Mouse (Mus musculus): ENCODE measurements around the gene Ptpn18. TPM values are rescaled to one million over a fixed set of nuclear protein-coding genes. Genes with fewer than 3 reads are reported as not detected.
A peak's percentile ranks its signal among the peaks of the same experiment; 100 is the strongest.

The Ptpn18 gene
- 43.2 and 44.0 TPM in 2 replicates for polyA plus RNA-seq (2015; fragmentation: Nextera tagmentation; extraction: Ambion mirVana)

- Histone ChIP-seq H3K27ac (ENCODE audit: low read length) (peak within 1 kb of the TSS; percentile 76), H3K9ac (ENCODE audit: low read length) (peak within 1 kb of the TSS; percentile 64), H3K4me3 (ENCODE audit: low read length) (peak within 1 kb of the TSS; percentile 57), H3K4me1 (replicated peaks; ENCODE audit: control insufficient read depth, insufficient read depth, low read length) (no peaks in the 10 kb centered on the region), H3K4me2 (ENCODE audit: low read depth, low read length) (peak within 1 kb of the TSS; percentile 92), H3K9me3 (ENCODE audit: control insufficient read depth, low read length) (no peaks in the 10 kb centered on the region), H3K36me3 (ENCODE audit: control insufficient read depth, insufficient read depth, low read length) (no peaks in the 10 kb centered on the region), H3K27me3 (ENCODE audit: control insufficient read depth, insufficient read depth, low read depth, low read length) (peaks cover 12% of the 10 kb centered on the region; the same call in 1 of the 2 replicates)
- under 1% methylated on average over 48 of the region's 48 CpGs for WGBS
- ATAC-seq (ENCODE audit: low read depth): peak; percentile 95
Observed at GRCm38 (mm10) chr1:34459284-34460060, at the start of gene Ptpn18. TSS of gene Ptpn18 (plus strand) at chr1:34459762.

- 91% methylated on average over 2 of the region's 2 CpGs for WGBS
- Histone ChIP-seq H3K9me3 (ENCODE audit: control insufficient read depth, low read length) (peaks cover 34% of the 10 kb centered on the region), H3K4me1 (replicated peaks; ENCODE audit: control insufficient read depth, insufficient read depth, low read length) (peaks cover 2% of the 10 kb centered on the region; the same call in 1 of the 2 replicates), H3K36me3 (ENCODE audit: control insufficient read depth, insufficient read depth, low read length) (peaks cover 18% of the 10 kb centered on the region), H3K4me3 (ENCODE audit: low read length) (no peak overlapping the region), H3K27ac (ENCODE audit: low read length) (no peak overlapping the region), H3K27me3 (ENCODE audit: control insufficient read depth, insufficient read depth, low read depth, low read length) (no peaks in the 10 kb centered on the region), H3K4me2 (ENCODE audit: low read depth, low read length) (no peak overlapping the region), H3K9ac (ENCODE audit: low read length) (no peak overlapping the region)
- ATAC-seq (ENCODE audit: low read depth): no peak
Observed at GRCm38 (mm10) chr1:34428466-34428865, 31.1 kb upstream of the Ptpn18 start.

GRCm38 (mm10) chr1:34429281-34429680 is 30.3 kb upstream of the Ptpn18 start:
- 94% methylated on average over 4 of the region's 4 CpGs for WGBS
- Histone ChIP-seq H3K36me3 (ENCODE audit: control insufficient read depth, insufficient read depth, low read length) (peaks cover 18% of the 10 kb centered on the region), H3K4me2 (ENCODE audit: low read depth, low read length) (no peak overlapping the region), H3K4me3 (ENCODE audit: low read length) (no peak overlapping the region), H3K9ac (ENCODE audit: low read length) (no peak overlapping the region), H3K4me1 (replicated peaks; ENCODE audit: control insufficient read depth, insufficient read depth, low read length) (peaks cover 5% of the 10 kb centered on the region; the same call in 1 of the 2 replicates), H3K27me3 (ENCODE audit: control insufficient read depth, insufficient read depth, low read depth, low read length) (no peaks in the 10 kb centered on the region), H3K27ac (ENCODE audit: low read length) (no peak overlapping the region), H3K9me3 (ENCODE audit: control insufficient read depth, low read length) (peaks cover 34% of the 10 kb centered on the region)
- ATAC-seq (ENCODE audit: low read depth): no peak

GRCm38 (mm10) chr1:34430981-34431380 is 28.6 kb upstream of the Ptpn18 start:
- peaks cover 34% of the 10 kb centered on the region for H3K9me3 ChIP-seq (ENCODE audit: control insufficient read depth, low read length)
- peaks cover 5% of the 10 kb centered on the region; the same call in 1 of the 2 replicates for H3K4me1 ChIP-seq (replicated peaks; ENCODE audit: control insufficient read depth, insufficient read depth, low read length)
- no peak overlapping the region for H3K27ac ChIP-seq (ENCODE audit: low read length)
- no peaks in the 10 kb centered on the region for H3K27me3 ChIP-seq (ENCODE audit: control insufficient read depth, insufficient read depth, low read depth, low read length)
- peaks cover 18% of the 10 kb centered on the region for H3K36me3 ChIP-seq (ENCODE audit: control insufficient read depth, insufficient read depth, low read length)
- 94% methylated on average over 3 of the region's 3 CpGs for WGBS
- ATAC-seq (ENCODE audit: low read depth): no peak
- H3K9ac ChIP-seq (ENCODE audit: low read length): no peak overlapping the region
- no peak overlapping the region for H3K4me3 ChIP-seq (ENCODE audit: low read length)
- no peak overlapping the region for H3K4me2 ChIP-seq (ENCODE audit: low read depth, low read length)

GRCm38 (mm10) chr1:34431431-34431830 is 28.1 kb upstream of the Ptpn18 start:
- Histone ChIP-seq H3K27ac (ENCODE audit: low read length) (no peak overlapping the region), H3K9me3 (ENCODE audit: control insufficient read depth, low read length) (peaks cover 34% of the 10 kb centered on the region), H3K4me3 (ENCODE audit: low read length) (no peak overlapping the region), H3K4me2 (ENCODE audit: low read depth, low read length) (no peak overlapping the region), H3K4me1 (replicated peaks; ENCODE audit: control insufficient read depth, insufficient read depth, low read length) (peaks cover 5% of the 10 kb centered on the region; the same call in 1 of the 2 replicates), H3K9ac (ENCODE audit: low read length) (no peak overlapping the region), H3K36me3 (ENCODE audit: control insufficient read depth, insufficient read depth, low read length) (peaks cover 18% of the 10 kb centered on the region), H3K27me3 (ENCODE audit: control insufficient read depth, insufficient read depth, low read depth, low read length) (no peaks in the 10 kb centered on the region)
- no peak for ATAC-seq (ENCODE audit: low read depth)
- 97% methylated on average over 9 of the region's 9 CpGs for WGBS

- WGBS: 48% methylated on average over 13 of the region's 13 CpGs
- Histone ChIP-seq H3K36me3 (ENCODE audit: control insufficient read depth, insufficient read depth, low read length) (peaks cover 18% of the 10 kb centered on the region), H3K4me2 (ENCODE audit: low read depth, low read length) (peak overlapping the region; percentile 67), H3K27ac (ENCODE audit: low read length) (no peak overlapping the region), H3K9me3 (ENCODE audit: control insufficient read depth, low read length) (peaks cover 32% of the 10 kb centered on the region), H3K27me3 (ENCODE audit: control insufficient read depth, insufficient read depth, low read depth, low read length) (no peaks in the 10 kb centered on the region), H3K4me1 (replicated peaks; ENCODE audit: control insufficient read depth, insufficient read depth, low read length) (peaks cover 5% of the 10 kb centered on the region; the same call in 1 of the 2 replicates), H3K4me3 (ENCODE audit: low read length) (peak overlapping the region; percentile 51), H3K9ac (ENCODE audit: low read length) (peak overlapping the region; percentile 65)
- ATAC-seq (ENCODE audit: low read depth): no peak
Observed at GRCm38 (mm10) chr1:34432411-34432775, 27.2 kb upstream of the Ptpn18 start.

GRCm38 (mm10) chr1:34432776-34433481 is 26.6 kb upstream of the Ptpn18 start:
- 8% methylated on average over 35 of the region's 35 CpGs for WGBS
- H3K27me3 ChIP-seq (ENCODE audit: control insufficient read depth, insufficient read depth, low read depth, low read length): no peaks in the 10 kb centered on the region

GRCm38 (mm10) chr1:34433891-34434521 is 25.6 kb upstream of the Ptpn18 start:
- peaks cover 28% of the 10 kb centered on the region for H3K9me3 ChIP-seq (ENCODE audit: control insufficient read depth, low read length)
- H3K4me3 ChIP-seq (ENCODE audit: low read length): peak overlapping the region; percentile 72
- 0 out of 2 replicates have a peak, but pooled peaks have one; percentile 6 for ATAC-seq (ENCODE audit: low read depth)
- peak overlapping the region; percentile 68 for H3K4me2 ChIP-seq (ENCODE audit: low read depth, low read length)
- H3K27me3 ChIP-seq (ENCODE audit: control insufficient read depth, insufficient read depth, low read depth, low read length): no peaks in the 10 kb centered on the region
- peak overlapping the region; percentile 25 for H3K27ac ChIP-seq (ENCODE audit: low read length)
- 12% methylated on average over 19 of the region's 19 CpGs for WGBS
- H3K9ac ChIP-seq (ENCODE audit: low read length): peak overlapping the region; percentile 53
- peaks cover 18% of the 10 kb centered on the region for H3K36me3 ChIP-seq (ENCODE audit: control insufficient read depth, insufficient read depth, low read length)
- H3K4me1 ChIP-seq (replicated peaks; ENCODE audit: control insufficient read depth, insufficient read depth, low read length): peaks cover 11% of the 10 kb centered on the region

More at GRCm38 (mm10) chr1:34432776-34433481, 26.6 kb upstream of the Ptpn18 start:
- peak overlapping the region; percentile 65 for H3K9ac ChIP-seq (ENCODE audit: low read length)
- peak overlapping the region; percentile 67 for H3K4me2 ChIP-seq (ENCODE audit: low read depth, low read length)
- H3K36me3 ChIP-seq (ENCODE audit: control insufficient read depth, insufficient read depth, low read length): peaks cover 18% of the 10 kb centered on the region
- peak overlapping the region; percentile 51 for H3K4me3 ChIP-seq (ENCODE audit: low read length)
- peak overlapping the region; percentile 48 for H3K27ac ChIP-seq (ENCODE audit: low read length)
- H3K9me3 ChIP-seq (ENCODE audit: control insufficient read depth, low read length): peaks cover 30% of the 10 kb centered on the region
- peaks cover 5% of the 10 kb centered on the region; the same call in 1 of the 2 replicates for H3K4me1 ChIP-seq (replicated peaks; ENCODE audit: control insufficient read depth, insufficient read depth, low read length)
- peak; percentile 72 for ATAC-seq (ENCODE audit: low read depth)

Measured in lung, embryonic 16.5 days (tissue).